Mouse (Mus musculus): ENCODE measurements around the gene Tm9sf1. TPM values are rescaled to one million over a fixed set of nuclear protein-coding genes. Genes with fewer than 3 reads are reported as not detected.

Gene Tm9sf1
- 22.7 and 25.1 TPM in 2 replicates for polyA plus RNA-seq (2011; ENCODE audit: insufficient read depth, insufficient read length, low read depth, missing spikeins)

GRCm38 (mm10) chr14:55643060-55643907 lies at the start of gene Tm9sf1:
Tm9sf1 (minus strand) TSS chr14:55643806.
- Histone ChIP-seq H3K4me3 (ENCODE audit: low read depth, low read length) (peak within 1 kb of the TSS; percentile 84), H3K27me3 (ENCODE audit: control insufficient read depth, insufficient read depth, low read length, poor library complexity, severe bottlenecking) (no peaks in the 10 kb centered on the region), H3K4me1 (ENCODE audit: control insufficient read depth, insufficient read depth, low read length) (peaks cover 2% of the 10 kb centered on the region), H3K27ac (ENCODE audit: insufficient read depth, low read length) (no peak within 1 kb of the TSS), H3K9me3 (replicated peaks; ENCODE audit: control insufficient read depth, insufficient read depth, low read length, poor library complexity, severe bottlenecking) (no peaks in the 10 kb centered on the region), H3K9ac (ENCODE audit: low read depth, poor library complexity, severe bottlenecking) (peak within 1 kb of the TSS; percentile 91), H3K36me3 (ENCODE audit: control insufficient read depth, insufficient read depth, low read length, poor library complexity, severe bottlenecking) (peaks cover 3% of the 10 kb centered on the region)
- TF ChIP-seq EP300 (IDR thresholded peaks at IDR 0.05; ENCODE audit: insufficient read depth, low read depth, low read length): no peak
- peak; percentile 13 for TF ChIP-seq POLR2A (IDR thresholded peaks at IDR 0.05; ENCODE audit: insufficient read depth, low read length)
- no peak for TF ChIP-seq CTCF (IDR thresholded peaks at IDR 0.05; ENCODE audit: low read depth, low read length)

GRCm38 (mm10) chr14:55689433-55689832 lies 45.8 kb upstream of the Tm9sf1 start:
- Histone ChIP-seq H3K36me3 (ENCODE audit: control insufficient read depth, insufficient read depth, low read length, poor library complexity, severe bottlenecking) (no peaks in the 10 kb centered on the region), H3K4me1 (ENCODE audit: control insufficient read depth, insufficient read depth, low read length) (no peaks in the 10 kb centered on the region), H3K27ac (ENCODE audit: insufficient read depth, low read length) (no peak overlapping the region), H3K27me3 (ENCODE audit: control insufficient read depth, insufficient read depth, low read length, poor library complexity, severe bottlenecking) (no peaks in the 10 kb centered on the region), H3K4me3 (ENCODE audit: low read depth, low read length) (no peak overlapping the region), H3K9me3 (replicated peaks; ENCODE audit: control insufficient read depth, insufficient read depth, low read length, poor library complexity, severe bottlenecking) (peaks cover 2% of the 10 kb centered on the region; the same call in 1 of the 2 replicates), H3K9ac (ENCODE audit: low read depth, poor library complexity, severe bottlenecking) (no peak overlapping the region)
- TF ChIP-seq CTCF (IDR thresholded peaks at IDR 0.05; ENCODE audit: low read depth, low read length): no peak
- TF ChIP-seq POLR2A (IDR thresholded peaks at IDR 0.05; ENCODE audit: insufficient read depth, low read length): no peak
- no peak for TF ChIP-seq EP300 (IDR thresholded peaks at IDR 0.05; ENCODE audit: insufficient read depth, low read depth, low read length)

- no peak overlapping the region for H3K27ac ChIP-seq (ENCODE audit: insufficient read depth, low read length)
- no peaks in the 10 kb centered on the region for H3K9me3 ChIP-seq (replicated peaks; ENCODE audit: control insufficient read depth, insufficient read depth, low read length, poor library complexity, severe bottlenecking)
- H3K9ac ChIP-seq (ENCODE audit: low read depth, poor library complexity, severe bottlenecking): peak overlapping the region; percentile 54
Observed at GRCm38 (mm10) chr14:55682118-55682493, 38.5 kb upstream of the Tm9sf1 start.

GRCm38 (mm10) chr14:55681160-55682117 lies 37.8 kb upstream of the Tm9sf1 start, which contains the start of gene Tinf2:
Tinf2 (minus strand) TSS chr14:55681820.
- Histone ChIP-seq H3K36me3 (ENCODE audit: control insufficient read depth, insufficient read depth, low read length, poor library complexity, severe bottlenecking) (peaks cover 38% of the 10 kb centered on the region), H3K9me3 (replicated peaks; ENCODE audit: control insufficient read depth, insufficient read depth, low read length, poor library complexity, severe bottlenecking) (no peaks in the 10 kb centered on the region), H3K9ac (ENCODE audit: low read depth, poor library complexity, severe bottlenecking) (peak within 1 kb of the TSS; percentile 81), H3K27ac (ENCODE audit: insufficient read depth, low read length) (peak within 1 kb of the TSS; percentile 58), H3K4me3 (ENCODE audit: low read depth, low read length) (peak within 1 kb of the TSS; percentile 81), H3K4me1 (ENCODE audit: control insufficient read depth, insufficient read depth, low read length) (no peaks in the 10 kb centered on the region), H3K27me3 (ENCODE audit: control insufficient read depth, insufficient read depth, low read length, poor library complexity, severe bottlenecking) (no peaks in the 10 kb centered on the region)
- TF ChIP-seq POLR2A (IDR thresholded peaks at IDR 0.05; ENCODE audit: insufficient read depth, low read length): peak; percentile 55
- peak; percentile 70 for TF ChIP-seq CTCF (IDR thresholded peaks at IDR 0.05; ENCODE audit: low read depth, low read length)
- 0 out of 2 replicates have a peak, but pooled peaks have one; percentile 39 for TF ChIP-seq EP300 (IDR thresholded peaks at IDR 0.05; ENCODE audit: insufficient read depth, low read depth, low read length)

More at GRCm38 (mm10) chr14:55682118-55682493, 38.5 kb upstream of the Tm9sf1 start:
- peak overlapping the region; percentile 81 for H3K4me3 ChIP-seq (ENCODE audit: low read depth, low read length)
- peaks cover 31% of the 10 kb centered on the region for H3K36me3 ChIP-seq (ENCODE audit: control insufficient read depth, insufficient read depth, low read length, poor library complexity, severe bottlenecking)
- H3K27me3 ChIP-seq (ENCODE audit: control insufficient read depth, insufficient read depth, low read length, poor library complexity, severe bottlenecking): no peaks in the 10 kb centered on the region
- TF ChIP-seq POLR2A (IDR thresholded peaks at IDR 0.05; ENCODE audit: insufficient read depth, low read length) (no peak), EP300 (IDR thresholded peaks at IDR 0.05; ENCODE audit: insufficient read depth, low read depth, low read length) (no peak), CTCF (IDR thresholded peaks at IDR 0.05; ENCODE audit: low read depth, low read length) (no peak)
- no peaks in the 10 kb centered on the region for H3K4me1 ChIP-seq (ENCODE audit: control insufficient read depth, insufficient read depth, low read length)

- no peaks in the 10 kb centered on the region for H3K9me3 ChIP-seq (replicated peaks; ENCODE audit: control insufficient read depth, insufficient read depth, low read length, poor library complexity, severe bottlenecking)
- H3K9ac ChIP-seq (ENCODE audit: low read depth, poor library complexity, severe bottlenecking): no peak overlapping the region
- H3K36me3 ChIP-seq (ENCODE audit: control insufficient read depth, insufficient read depth, low read length, poor library complexity, severe bottlenecking): peaks cover 46% of the 10 kb centered on the region
- no peak overlapping the region for H3K4me3 ChIP-seq (ENCODE audit: low read depth, low read length)
- TF ChIP-seq EP300 (IDR thresholded peaks at IDR 0.05; ENCODE audit: insufficient read depth, low read depth, low read length) (no peak), POLR2A (IDR thresholded peaks at IDR 0.05; ENCODE audit: insufficient read depth, low read length) (no peak), CTCF (IDR thresholded peaks at IDR 0.05; ENCODE audit: low read depth, low read length) (no peak)
- no peaks in the 10 kb centered on the region for H3K4me1 ChIP-seq (ENCODE audit: control insufficient read depth, insufficient read depth, low read length)
- H3K27ac ChIP-seq (ENCODE audit: insufficient read depth, low read length): no peak overlapping the region
- H3K27me3 ChIP-seq (ENCODE audit: control insufficient read depth, insufficient read depth, low read length, poor library complexity, severe bottlenecking): no peaks in the 10 kb centered on the region
Observed at GRCm38 (mm10) chr14:55677615-55678014, 34.0 kb upstream of the Tm9sf1 start.
